ENCODE assay signal across 10 mouse cellular contexts in the genomic region with DNA sequence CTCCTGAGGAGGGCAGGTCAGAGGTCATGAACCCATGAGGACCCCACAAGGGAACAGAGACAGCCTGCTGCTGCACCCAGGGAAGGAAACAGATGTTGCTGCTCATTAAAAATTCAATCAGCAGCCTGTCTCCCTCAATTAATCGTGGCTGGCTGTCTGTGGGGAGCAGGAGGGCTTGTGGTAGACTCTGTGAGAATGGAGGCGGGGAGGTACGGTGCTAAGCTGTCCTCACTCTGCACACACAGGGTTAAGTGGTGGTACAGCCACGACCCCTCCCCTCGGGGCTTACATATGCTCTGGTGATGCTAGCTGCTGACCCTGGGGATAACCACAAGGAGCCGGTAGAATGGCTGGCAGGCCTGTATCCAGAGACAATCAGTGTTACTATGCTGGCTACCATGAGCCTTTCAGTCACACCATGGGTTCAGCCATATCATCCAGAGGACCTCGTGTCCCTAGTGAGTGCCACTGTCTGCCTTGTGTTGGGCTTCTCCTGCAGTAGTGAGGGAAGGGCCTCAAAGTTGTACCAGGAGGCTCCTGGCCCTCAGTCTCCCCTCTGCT. TPM values are rescaled to one million over a fixed set of nuclear protein-coding genes. Genes with fewer than 3 reads are reported as not detected.
DNase-seq lines count a peak whose midpoint lies in the region; ATAC-seq and TF ChIP-seq lines count a peak whose summit lies in the region.
"Had no signal": no experiment of that assay in that cellular context is flagged by ENCODE, and none has a peak within 500 bp of the region (broad histone marks: within the 10 kb centered on the region; RNA-seq: fewer than 3 reads in every experiment).

No protein-coding gene starts in this region.

- no peak for TF ChIP-seq CTCF in heart, postnatal 0 days (IDR thresholded peaks at IDR 0.05; ENCODE audit: low read depth)

- H3K9me3 ChIP-seq in heart, postnatal 0 days (replicated peaks; ENCODE audit: control insufficient read depth, low read length): no peaks in the 10 kb centered on the region
- peaks cover 11% of the 10 kb centered on the region; the same call in 1 of the 2 replicates for H3K9me3 ChIP-seq in embryonic facial prominence, embryonic 10.5 days
- H3K9me3 ChIP-seq in hindbrain, embryonic 13.5 days: no peaks in the 10 kb centered on the region
- no peaks in the 10 kb centered on the region for H3K9me3 ChIP-seq in neural tube, embryonic 13.5 days
- H3K9me3 ChIP-seq: lung, embryonic 15.5 days had no signal

- WGBS in heart, postnatal 0 days: 45% methylated on average over 7 of the region's 7 CpGs
- WGBS in embryonic facial prominence, embryonic 10.5 days: 13% methylated on average over 7 of the region's 7 CpGs
- 11% methylated on average over 7 of the region's 7 CpGs for WGBS in hindbrain, embryonic 13.5 days
- WGBS in neural tube, embryonic 13.5 days: 14% methylated on average over 7 of the region's 7 CpGs

- intact Hi-C loops in left cerebral cortex, postnatal 4 days (cut with DNase I): no loop called here

- TF ChIP-seq EP300 in heart, postnatal 0 days (IDR thresholded peaks at IDR 0.05; ENCODE audit: low read depth): no peak

- H3K4me1 ChIP-seq in heart, postnatal 0 days (ENCODE audit: control insufficient read depth, insufficient read depth): peaks cover 26% of the 10 kb centered on the region
- H3K4me1 ChIP-seq in embryonic facial prominence, embryonic 10.5 days: peaks cover 87% of the 10 kb centered on the region
- peaks cover 71% of the 10 kb centered on the region for H3K4me1 ChIP-seq in hindbrain, embryonic 13.5 days (replicated peaks)
- peaks cover 83% of the 10 kb centered on the region for H3K4me1 ChIP-seq in neural tube, embryonic 13.5 days (replicated peaks)

- ATAC-seq in heart, postnatal 0 days (ENCODE audit: insufficient read depth, low read depth): no peak
- 0 out of 2 replicates have a peak, but pooled peaks have one; percentile 19 for ATAC-seq in hindbrain, embryonic 13.5 days (ENCODE audit: low FRiP score)
- ATAC-seq in neural tube, embryonic 13.5 days (ENCODE audit: low read depth): peak; percentile 20

- peaks cover 43% of the 10 kb centered on the region for H3K36me3 ChIP-seq in heart, postnatal 0 days (replicated peaks; ENCODE audit: control insufficient read depth, insufficient read depth, low read length)
- H3K36me3 ChIP-seq in embryonic facial prominence, embryonic 10.5 days (replicated peaks): peaks cover 65% of the 10 kb centered on the region
- peaks cover 36% of the 10 kb centered on the region for H3K36me3 ChIP-seq in hindbrain, embryonic 13.5 days
- peaks cover 39% of the 10 kb centered on the region for H3K36me3 ChIP-seq in neural tube, embryonic 13.5 days

- no peaks in the 10 kb centered on the region for H3K27me3 ChIP-seq in heart, postnatal 0 days (ENCODE audit: control insufficient read depth, insufficient read depth, low read length)
- H3K27me3 ChIP-seq in embryonic facial prominence, embryonic 10.5 days (replicated peaks; ENCODE audit: low read depth, poor library complexity, severe bottlenecking): no peaks in the 10 kb centered on the region
- no peaks in the 10 kb centered on the region for H3K27me3 ChIP-seq in hindbrain, embryonic 13.5 days
- no peaks in the 10 kb centered on the region for H3K27me3 ChIP-seq in neural tube, embryonic 13.5 days
- H3K27me3 ChIP-seq: lung, embryonic 15.5 days had no signal

- no peak overlapping the region for H3K9ac ChIP-seq in heart, postnatal 0 days (replicated peaks; ENCODE audit: low read depth, low read length)
- H3K9ac ChIP-seq in hindbrain, embryonic 13.5 days: peak overlapping the region; percentile 53; the same call in 1 of the 2 replicates
- H3K9ac ChIP-seq in neural tube, embryonic 13.5 days: peak overlapping the region; percentile 13; the same call in 1 of the 2 replicates
- H3K9ac ChIP-seq: lung, embryonic 15.5 days had no signal

- H3K4me3 ChIP-seq in heart, postnatal 0 days (ENCODE audit: low read depth, low read length): no peak overlapping the region
- H3K4me3 ChIP-seq in embryonic facial prominence, embryonic 10.5 days: peak overlapping the region; percentile 23; the same call in 1 of the 2 replicates
- no peak overlapping the region for H3K4me3 ChIP-seq in hindbrain, embryonic 13.5 days
- H3K4me3 ChIP-seq in neural tube, embryonic 13.5 days: no peak overlapping the region
- H3K4me3 ChIP-seq: lung, embryonic 15.5 days had no signal

- no peak overlapping the region for H3K4me2 ChIP-seq in heart, postnatal 0 days (ENCODE audit: low read depth, low read length)
- H3K4me2 ChIP-seq in hindbrain, embryonic 13.5 days: no peak overlapping the region
- no peak overlapping the region for H3K4me2 ChIP-seq in neural tube, embryonic 13.5 days

- DNase-seq in heart, postnatal 0 days (ENCODE audit: low spot score): no peak
- no peak for DNase-seq in heart, adult 8-10 months (ENCODE audit: low spot score)
- peak; percentile 63 for DNase-seq in embryonic facial prominence, embryonic 10.5 days (ENCODE audit: low spot score)
- DNase-seq in kidney, adult 18-20 months: no peak
- DNase-seq in left cerebral cortex, postnatal 4 days: no peak
- DNase-seq in kidney, postnatal 10 days: no peak
- DNase-seq: adrenal gland, postnatal 25 days had no signal

- H3K27ac ChIP-seq in heart, postnatal 0 days (ENCODE audit: low read depth): peak overlapping the region; percentile 15; the same call in 1 of the 2 replicates
- peak overlapping the region; percentile 80 for H3K27ac ChIP-seq in embryonic facial prominence, embryonic 10.5 days (replicated peaks)
- peak overlapping the region; percentile 90 for H3K27ac ChIP-seq in hindbrain, embryonic 13.5 days
- H3K27ac ChIP-seq in neural tube, embryonic 13.5 days (replicated peaks): peak overlapping the region; percentile 89

RNA-seq across cellular contexts. Expression of a gene that starts 23.9 kb away (rescaled TPM):
- total RNA-seq in heart, postnatal 0 days (2014; rRNA removed; ENCODE audit: low replicate concordance): 29.8 and 52.1 TPM in 2 replicates
- polyA plus RNA-seq in heart, postnatal 0 days (2015; fragmentation: Nextera tagmentation; extraction: Ambion mirVana): 19.3 and 23.8 TPM in 2 replicates
- total RNA-seq in heart, adult 8-10 months (2022): 1 to 10 TPM in 3 of 4 experiments, under 1 TPM in 1; 0.98 to 1.7 (median 1.7) TPM
- 156 TPM in 2 replicates for polyA plus RNA-seq in embryonic facial prominence, embryonic 10.5 days (2016; fragmentation: Nextera tagmentation; extraction: Ambion mirVana)
- polyA plus RNA-seq in hindbrain, embryonic 13.5 days (2015; fragmentation: Nextera tagmentation; extraction: Ambion mirVana): 23.1 and 24.5 TPM in 2 replicates
- 20.1 and 21.5 TPM in 2 replicates for polyA plus RNA-seq in neural tube, embryonic 13.5 days (2015; fragmentation: Nextera tagmentation; extraction: Ambion mirVana)
- total RNA-seq in left cerebral cortex, postnatal 4 days (2021): 1 to 10 TPM; 4.8 to 5.7 TPM

Comparison
In these comparisons a context has a peak if more than half of its experiments do, and no peak if none do; other contexts are left out.
1. H3K27ac ChIP-seq: peak in every context shown above with its lines; median percentile 90 in hindbrain, embryonic 13.5 days; 89 in neural tube, embryonic 13.5 days; 80 in embryonic facial prominence, embryonic 10.5 days; 15 in heart, postnatal 0 days.